In the genomic region with DNA sequence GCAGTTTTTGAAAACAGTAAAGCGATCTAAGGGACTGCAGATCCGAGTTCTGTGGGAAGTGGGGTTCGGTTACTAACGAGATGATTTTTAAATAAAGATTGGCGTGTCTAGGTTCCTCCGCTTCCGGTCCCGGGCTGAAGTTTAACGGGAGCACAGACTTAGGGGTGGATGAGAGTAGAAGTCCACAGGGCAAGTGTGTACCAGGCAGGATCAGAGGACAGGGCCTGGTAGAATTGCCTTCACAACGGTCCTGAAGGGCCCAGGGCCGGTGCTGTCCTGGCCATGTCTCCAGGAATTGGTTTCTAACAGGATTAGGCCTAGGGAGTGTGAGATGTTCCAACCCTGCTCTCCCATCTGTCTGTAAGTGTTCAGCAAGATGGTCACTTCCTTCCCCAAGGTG, we compare ENCODE assay signal across 9 mouse cellular contexts. TPM values are rescaled to one million over a fixed set of nuclear protein-coding genes. Genes with fewer than 3 reads are reported as not detected.
DNase-seq lines count a peak whose midpoint lies in the region; ATAC-seq and TF ChIP-seq lines count a peak whose summit lies in the region.
"Had no signal": no experiment of that assay in that cellular context is flagged by ENCODE, and none has a peak within 500 bp of the region (broad histone marks: within the 10 kb centered on the region; RNA-seq: fewer than 3 reads in every experiment).

No protein-coding gene starts in this region.

- 2% methylated on average over 11 of the region's 11 CpGs for WGBS in cerebellum, adult 2 months
- WGBS in hindbrain, postnatal 0 days: 1% methylated on average over 11 of the region's 11 CpGs
- 10% methylated on average over 11 of the region's 11 CpGs for WGBS in liver, postnatal 0 days (ENCODE audit: insufficient replicate concordance)

- peaks cover 42% of the 10 kb centered on the region for H3K79me3 ChIP-seq in C2C12 (ENCODE audit: low read depth)

- H3K4me2 ChIP-seq in hindbrain, postnatal 0 days (ENCODE audit: low read depth, low read length): peak overlapping the region; percentile 77
- H3K4me2 ChIP-seq in liver, postnatal 0 days (ENCODE audit: low read depth, low read length): peak overlapping the region; percentile 58

- H3K27ac ChIP-seq in cerebellum, adult 2 months (ENCODE audit: insufficient read depth, low read length): peak overlapping the region; percentile 82; the same call in 1 of the 2 replicates
- H3K27ac ChIP-seq in embryonic fibroblast, embryonic 13.5 days (ENCODE audit: insufficient read depth, low read length): peak overlapping the region; percentile 91
- peak overlapping the region; percentile 84 for H3K27ac ChIP-seq in hindbrain, postnatal 0 days
- H3K27ac ChIP-seq in liver, postnatal 0 days (ENCODE audit: low read depth): no peak overlapping the region

- no peak for TF ChIP-seq POLR2A in cerebellum, adult 2 months (IDR thresholded peaks at IDR 0.05; ENCODE audit: borderline replicate concordance, insufficient read depth, low read length)
- TF ChIP-seq POLR2A in embryonic fibroblast, embryonic 13.5 days (IDR thresholded peaks at IDR 0.05; ENCODE audit: low read depth, low read length): peak; percentile 52

- ATAC-seq in hindbrain, postnatal 0 days: 0 out of 2 replicates have a peak, but pooled peaks have one; percentile 10
- ATAC-seq in liver, postnatal 0 days: no peak
- no peak for ATAC-seq in inflammation-experienced regulatory T-cells, adult 6 months

- peak; percentile 45 to 59 for DNase-seq in cerebellum, adult 2 months
- no peak for DNase-seq in cerebellum, adult 11-12 months
- peak; percentile 23 for DNase-seq in hindbrain, postnatal 0 days (ENCODE audit: low spot score)
- DNase-seq in liver, postnatal 0 days: no peak
- DNase-seq in frontal cortex, adult 2 months (ENCODE audit: extremely low spot score in 1 of 2, low spot score in 1 of 2): no peak

- H3K4me3 ChIP-seq in cerebellum, adult 2 months (replicated peaks; ENCODE audit: insufficient read depth, low read depth, low read length): peak overlapping the region; percentile 70
- peak overlapping the region; percentile 59 for H3K4me3 ChIP-seq in C2C12 (ENCODE audit: insufficient read depth, poor library complexity, severe bottlenecking)
- peak overlapping the region; percentile 55 for H3K4me3 ChIP-seq in embryonic fibroblast, embryonic 13.5 days (ENCODE audit: insufficient read depth, low read length)
- H3K4me3 ChIP-seq in hindbrain, postnatal 0 days (ENCODE audit: low read length): peak overlapping the region; percentile 54
- peak overlapping the region; percentile 32 for H3K4me3 ChIP-seq in liver, postnatal 0 days (ENCODE audit: low read depth, low read length)

- peak overlapping the region; percentile 73 for H3ac ChIP-seq in C2C12 (ENCODE audit: control insufficient read depth, insufficient read length, low read depth)

- peaks cover 63% of the 10 kb centered on the region for H3K79me2 ChIP-seq in C2C12 (ENCODE audit: control insufficient read depth, insufficient read depth)

- no peaks in the 10 kb centered on the region for H3K27me3 ChIP-seq in cerebellum, adult 2 months (ENCODE audit: control insufficient read depth, insufficient read depth, low read length)
- H3K27me3 ChIP-seq in C2C12 (ENCODE audit: control insufficient read depth, insufficient read depth, insufficient read length): no peaks in the 10 kb centered on the region
- no peaks in the 10 kb centered on the region for H3K27me3 ChIP-seq in hindbrain, postnatal 0 days (ENCODE audit: insufficient read depth, low read length)
- H3K27me3 ChIP-seq in liver, postnatal 0 days (ENCODE audit: insufficient read depth, low read length): peaks cover 12% of the 10 kb centered on the region

- H3K4me1 ChIP-seq in cerebellum, adult 2 months (ENCODE audit: control insufficient read depth, insufficient read depth, low read length): no peaks in the 10 kb centered on the region; the same call in 1 of the 2 replicates
- peaks cover 11% of the 10 kb centered on the region; the same call in 1 of the 2 replicates for H3K4me1 ChIP-seq in embryonic fibroblast, embryonic 13.5 days (ENCODE audit: control insufficient read depth, insufficient read depth, low read length)
- H3K4me1 ChIP-seq in hindbrain, postnatal 0 days (ENCODE audit: insufficient read depth, low read length): peaks cover 14% of the 10 kb centered on the region
- H3K4me1 ChIP-seq in liver, postnatal 0 days (ENCODE audit: insufficient read depth): peaks cover 4% of the 10 kb centered on the region; the same call in 1 of the 2 replicates

- no peak for TF ChIP-seq CTCF in cerebellum, adult 2 months (IDR thresholded peaks at IDR 0.05; ENCODE audit: borderline replicate concordance, insufficient read depth, low read depth, low read length)
- TF ChIP-seq CTCF in C2C12 (IDR thresholded peaks at IDR 0.05; ENCODE audit: control insufficient read depth, insufficient read depth, insufficient read length): no peak
- TF ChIP-seq CTCF in embryonic fibroblast, embryonic 13.5 days (IDR thresholded peaks at IDR 0.05; ENCODE audit: borderline replicate concordance, insufficient read depth, low read length): no peak
- no peak for TF ChIP-seq CTCF in hindbrain, postnatal 0 days (IDR thresholded peaks at IDR 0.05; ENCODE audit: low read depth)
- TF ChIP-seq CTCF in liver, postnatal 0 days (IDR thresholded peaks at IDR 0.05; ENCODE audit: low read depth): no peak

- TF ChIP-seq EP300 in liver, postnatal 0 days (IDR thresholded peaks at IDR 0.05; ENCODE audit: low read depth): no peak

- H3K36me3 ChIP-seq in C2C12 (ENCODE audit: control insufficient read depth, insufficient read depth): peaks cover 5% of the 10 kb centered on the region
- no peaks in the 10 kb centered on the region for H3K36me3 ChIP-seq in hindbrain, postnatal 0 days (ENCODE audit: insufficient read depth, low read length)
- no peaks in the 10 kb centered on the region for H3K36me3 ChIP-seq in liver, postnatal 0 days (replicated peaks; ENCODE audit: insufficient read depth, low read length)

- no peaks in the 10 kb centered on the region for H3K9me3 ChIP-seq in hindbrain, postnatal 0 days (ENCODE audit: low read length)
- no peaks in the 10 kb centered on the region for H3K9me3 ChIP-seq in liver, postnatal 0 days (ENCODE audit: low read length)

- peak overlapping the region; percentile 66 for H3K9ac ChIP-seq in hindbrain, postnatal 0 days (replicated peaks; ENCODE audit: low read length)
- 0 out of 2 replicates have a peak overlapping the region, but pooled peaks have one; percentile 16 for H3K9ac ChIP-seq in liver, postnatal 0 days (replicated peaks)

TF ChIP-seq in C2C12, 6 proteins besides CTCF, POLR2A, EP300 and RAD21:
- TF ChIP-seq MAX (IDR thresholded peaks at IDR 0.05): no peak
- TF ChIP-seq FOSL1 (IDR thresholded peaks at IDR 0.05; ENCODE audit: insufficient read depth, low read length, poor library complexity, severe bottlenecking): no peak
- no peak for TF ChIP-seq MYOG (IDR thresholded peaks at IDR 0.05; ENCODE audit: control insufficient read depth, extremely low read depth, insufficient read length)
- no peak for TF ChIP-seq MYOD1 (IDR thresholded peaks at IDR 0.05; ENCODE audit: control insufficient read depth, insufficient read length, low read depth)
- no peak for TF ChIP-seq CEBPB (IDR thresholded peaks at IDR 0.05; ENCODE audit: low read depth)
- TF ChIP-seq USF1 (IDR thresholded peaks at IDR 0.05; ENCODE audit: low read depth): no peak

RNA-seq across cellular contexts. Expression of a gene that starts 0.8 kb away (rescaled TPM):
- polyA plus RNA-seq in cerebellum, adult 2 months (2012; rRNA removed): 8.4 and 8.5 TPM in 2 replicates
- 22.1 TPM for polyA plus RNA-seq in C2C12 (2012; fragmentation: generic; extraction: Trizol)
- 26.5 and 29.9 TPM in 2 replicates for polyA plus RNA-seq in embryonic fibroblast, embryonic 13.5 days (2011; ENCODE audit: insufficient read length, low read depth, missing spikeins)
- 17.0 and 26.1 TPM in 2 replicates for total RNA-seq in hindbrain, postnatal 0 days (2014; rRNA removed)
- 8.1 and 8.5 TPM in 2 replicates for polyA plus RNA-seq in hindbrain, postnatal 0 days (2015; fragmentation: Nextera tagmentation; extraction: Ambion mirVana)
- polyA plus RNA-seq in liver, postnatal 0 days (2015; fragmentation: Nextera tagmentation; extraction: Ambion mirVana): 0.50 and 0.73 TPM in 2 replicates
- polyA plus RNA-seq in inflammation-experienced regulatory T-cells, adult 6 months (2017; shearing (Covaris generic)): not detected
- 13.7 and 17.6 TPM in 2 replicates for polyA plus RNA-seq in frontal cortex, adult 2 months (2012; rRNA removed)

RNA-seq across cellular contexts. Expression of a gene that starts 17.8 kb away (rescaled TPM):
- not detected in 2 replicates for polyA plus RNA-seq in cerebellum, adult 2 months (2012; rRNA removed)
- polyA plus RNA-seq in C2C12 (2012; fragmentation: generic; extraction: Trizol): not detected
- not detected in 2 replicates for polyA plus RNA-seq in embryonic fibroblast, embryonic 13.5 days (2011; ENCODE audit: insufficient read length, low read depth, missing spikeins)
- not detected in 2 replicates for total RNA-seq in hindbrain, postnatal 0 days (2014; rRNA removed)
- polyA plus RNA-seq in hindbrain, postnatal 0 days (2015; fragmentation: Nextera tagmentation; extraction: Ambion mirVana): not detected in 2 replicates
- polyA plus RNA-seq in liver, postnatal 0 days (2015; fragmentation: Nextera tagmentation; extraction: Ambion mirVana): not detected in 2 replicates
- not detected for polyA plus RNA-seq in inflammation-experienced regulatory T-cells, adult 6 months (2017; shearing (Covaris generic))
- polyA plus RNA-seq in frontal cortex, adult 2 months (2012; rRNA removed): 0.06 and 0.11 TPM in 2 replicates
- polyA plus RNA-seq: gonadal fat pad, adult 2 months had no signal

RNA-seq across cellular contexts. Expression of a gene that starts 54.5 kb away (rescaled TPM):
- polyA plus RNA-seq in cerebellum, adult 2 months (2012; rRNA removed): 14.2 and 15.3 TPM in 2 replicates
- polyA plus RNA-seq in C2C12 (2012; fragmentation: generic; extraction: Trizol): 13.8 TPM
- polyA plus RNA-seq in embryonic fibroblast, embryonic 13.5 days (2011; ENCODE audit: insufficient read length, low read depth, missing spikeins): 17.3 and 18.3 TPM in 2 replicates
- 17.9 and 18.1 TPM in 2 replicates for total RNA-seq in hindbrain, postnatal 0 days (2014; rRNA removed)
- 27.4 and 30.7 TPM in 2 replicates for polyA plus RNA-seq in hindbrain, postnatal 0 days (2015; fragmentation: Nextera tagmentation; extraction: Ambion mirVana)
- 9.3 and 9.6 TPM in 2 replicates for polyA plus RNA-seq in liver, postnatal 0 days (2015; fragmentation: Nextera tagmentation; extraction: Ambion mirVana)
- polyA plus RNA-seq in inflammation-experienced regulatory T-cells, adult 6 months (2017; shearing (Covaris generic)): 10 to 100 TPM; 20.6 to 35.6 (median 24.4) TPM
- 11.9 and 14.7 TPM in 2 replicates for polyA plus RNA-seq in frontal cortex, adult 2 months (2012; rRNA removed)

Comparison
In these comparisons a context has a peak if more than half of its experiments do, and no peak if none do; other contexts are left out.
1. DNase-seq: peak in cerebellum, adult 2 months (2 of 2) and hindbrain, postnatal 0 days (single experiment); none in cerebellum, adult 11-12 months (single experiment), liver, postnatal 0 days (single experiment) and frontal cortex, adult 2 months (0 of 2).
2. Peak in every context shown above with its lines, with median percentiles within 50 percentile points of each other: H3K4me3 ChIP-seq.